ENCODE assay signal across 8 mouse cellular contexts in the genomic region with DNA sequence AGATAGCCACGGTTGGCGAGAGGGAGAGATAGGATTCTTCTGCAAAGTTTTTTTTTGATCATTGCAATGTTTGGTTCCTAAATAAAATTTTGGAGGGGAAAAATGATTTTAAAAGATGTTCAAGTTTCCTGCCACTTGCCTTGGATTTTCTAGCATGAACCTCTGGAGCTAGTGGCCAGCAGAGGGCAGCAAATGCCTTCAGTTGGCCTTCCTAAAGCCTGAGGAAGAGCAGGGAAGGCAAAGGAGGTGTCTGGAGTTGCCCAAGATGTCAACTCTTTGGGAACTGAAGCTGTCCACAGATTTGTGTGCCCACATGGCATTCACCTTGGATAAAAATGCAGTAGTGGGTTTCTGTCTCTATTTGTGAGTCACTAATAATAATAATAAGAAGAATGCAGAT. TPM values are rescaled to one million over a fixed set of nuclear protein-coding genes. Genes with fewer than 3 reads are reported as not detected.
DNase-seq lines count a peak whose midpoint lies in the region.

No protein-coding gene starts in this region.

- intact Hi-C loops in heart, postnatal 10 days (cut with DNase I): loop anchor here (1.0 to 5.0 kb wide), 5 partner anchors 179 to 543 kb away; no protein-coding TSS in a partner anchor

- DNase-seq in heart, adult 9 months (ENCODE audit: low spot score in 2 of 2): peak; percentile 6 to 52
- no peak for DNase-seq in heart, adult 11 months
- peak; percentile 58 for DNase-seq in R1 (ENCODE audit: low read depth, low spot score)
- peak; percentile 76 to 83 for DNase-seq in cerebellum, postnatal 4 days (ENCODE audit: low spot score in 2 of 2)
- DNase-seq in heart, postnatal 10 days: peak; percentile 72 to 83
- DNase-seq in left cerebral cortex, adult 9 months (ENCODE audit: low spot score in 2 of 2): peak; percentile 38 to 85
- peak; percentile 37 for DNase-seq in ovary, adult 18-20 months (ENCODE audit: low spot score)
- DNase-seq in urinary bladder, postnatal 14 days (ENCODE audit: low spot score): peak; percentile 86

RNA-seq across cellular contexts. Expression of gene Gm49425, which starts 2.7 kb away (rescaled TPM):
- total RNA-seq in heart, postnatal 10 days (2021): not detected

RNA-seq across cellular contexts. Expression of gene Krt84, which starts 12.8 kb away (rescaled TPM):
- total RNA-seq in heart, postnatal 10 days (2021): not detected

RNA-seq across cellular contexts. Expression of gene Krt83, which starts 28.5 kb away (rescaled TPM):
- total RNA-seq in heart, postnatal 10 days (2021): not detected

RNA-seq across cellular contexts. Expression of gene Krt82, which starts 30.7 kb away (rescaled TPM):
- not detected for total RNA-seq in heart, postnatal 10 days (2021)

RNA-seq across cellular contexts. Expression of gene Krt90, which starts 43.0 kb away (rescaled TPM):
- total RNA-seq in heart, postnatal 10 days (2021): not detected
